Mouse (Mus musculus) thymus, adult 2 months (tissue): ENCODE measurements around the gene Yars.

Experiments
- CTCF ChIP-seq: fragments of 200-500 bp; IDR thresholded peaks from 2 replicates; pipeline ENCODE4 v1.5.1; 2012; ENCODE audit warnings: mild to moderate bottlenecking, control low read depth, low read length, moderate library complexity, borderline replicate concordance; ENCODE audit not compliant: control insufficient read depth, poor library complexity, insufficient read depth; ENCODE audit errors: extremely low read depth
- POLR2A ChIP-seq: fragments of 200-500 bp; IDR thresholded peaks from 2 replicates; pipeline ENCODE4 v1.6.1; 2012; ENCODE audit warnings: mild to moderate bottlenecking, low read length, control low read depth, moderate library complexity; ENCODE audit not compliant: control insufficient read depth, poor library complexity, insufficient read depth; ENCODE audit errors: extremely low read depth

DNA sequence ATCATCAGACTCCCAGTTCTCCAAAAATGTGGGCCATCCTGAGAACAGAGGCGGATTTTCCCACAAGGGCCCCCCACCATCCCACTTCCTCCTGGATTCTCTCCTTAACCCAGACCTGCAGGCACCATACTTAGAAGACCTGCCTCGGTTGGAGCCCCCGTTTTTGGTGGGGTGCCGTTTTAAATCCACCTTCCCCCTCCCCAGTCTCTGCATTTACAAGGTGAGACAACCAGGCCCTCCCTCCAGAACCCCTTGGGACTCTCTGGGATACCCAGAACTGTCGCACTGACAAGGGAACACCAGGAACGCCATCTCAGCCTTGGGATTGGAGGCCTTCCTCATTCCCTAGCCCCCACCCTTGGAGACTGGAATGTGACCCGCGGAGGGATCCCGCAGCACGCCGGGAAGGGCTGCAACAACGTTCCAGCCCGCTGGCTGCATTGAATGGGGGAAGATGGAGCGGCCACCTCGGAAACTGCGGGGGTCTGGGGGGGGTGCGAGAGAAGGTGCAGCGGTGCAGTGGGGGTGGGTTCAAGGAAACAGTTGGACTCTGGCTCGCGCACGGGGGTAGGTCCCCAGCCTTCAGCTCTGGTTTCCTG is 48.4 kb downstream of the Yars start:
- TF ChIP-seq POLR2A, result no peak
- no peak for TF ChIP-seq CTCF
